Mouse (Mus musculus): ENCODE data around the gene Lyve1.
A peak's percentile ranks its signal among the peaks of the same experiment; 100 is the strongest.

DNA sequence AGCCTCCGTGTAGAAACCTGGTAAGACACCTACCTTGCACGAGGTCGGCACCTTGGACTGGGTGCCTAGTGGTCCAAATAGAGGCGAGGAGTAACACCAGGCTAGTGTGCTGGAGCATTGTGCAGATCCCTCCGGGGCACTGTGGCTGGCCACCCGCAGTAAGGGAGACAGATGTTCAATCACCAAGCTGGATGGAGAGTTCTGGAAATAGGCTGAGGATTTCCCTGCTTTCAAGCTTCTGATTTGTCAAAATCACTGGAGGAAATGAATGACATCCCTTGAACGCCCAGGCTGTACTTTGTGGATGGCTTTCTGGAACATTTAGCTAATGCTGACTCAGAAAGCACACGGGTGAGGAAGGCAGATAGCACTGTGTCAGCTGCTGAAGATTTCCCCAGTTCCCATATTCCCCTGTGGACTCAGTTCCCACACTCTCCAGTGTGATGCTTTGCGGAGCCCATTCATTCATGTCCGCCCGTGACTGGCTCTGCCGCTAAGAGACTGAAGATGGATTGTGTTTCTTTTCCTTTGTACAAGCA is at the start of gene Lyve1:
- TF ChIP-seq CTCF (IDR thresholded peaks at IDR 0.05) (no peak), POLR2A (IDR thresholded peaks at IDR 0.05; ENCODE audit: insufficient read depth, low read depth, low read length) (peak; percentile 57)
